Mouse (Mus musculus): ENCODE data around the gene Terf2ip. TPM values are rescaled to one million over a fixed set of nuclear protein-coding genes. Genes with fewer than 3 reads are reported as not detected.

The Terf2ip gene
- total and polyA plus RNA-seq, 2 experiments from 2014 or later, result 55.5 to 74.9 TPM

DNA sequence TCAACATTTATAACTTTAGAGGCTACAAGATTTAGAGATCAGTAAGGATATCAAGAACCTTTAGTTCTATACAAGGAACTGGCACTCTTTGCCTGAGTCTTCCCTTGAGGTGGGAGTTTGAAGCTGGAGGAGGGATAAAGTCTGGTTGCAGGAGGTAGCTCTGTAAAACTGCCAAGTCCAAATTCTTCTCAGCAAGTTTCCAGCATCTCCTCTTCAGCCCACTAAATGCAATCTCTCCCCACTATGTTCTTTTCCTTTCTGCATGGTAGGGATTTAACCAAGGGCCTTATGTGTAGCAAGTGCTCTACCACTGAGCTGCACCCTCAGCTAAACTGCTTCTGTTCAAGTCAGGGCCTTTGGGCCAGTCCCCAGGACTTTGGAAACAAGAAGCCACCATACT, 43.3 kb downstream of the Terf2ip start:
- H3K4me3 ChIP-seq (ENCODE audit: low read depth, low read length), result no peak overlapping the region
- H3K4me2 ChIP-seq (ENCODE audit: low read depth, low read length, poor library complexity, severe bottlenecking), result no peak overlapping the region
- no peak for DNase-seq (ENCODE audit: low spot score)
- no peaks in the 10 kb centered on the region for H3K27me3 ChIP-seq (ENCODE audit: insufficient read depth, low read length)
- H3K9ac ChIP-seq (replicated peaks; ENCODE audit: low read length, poor library complexity, severe bottlenecking), result no peak overlapping the region
- no peaks in the 10 kb centered on the region for H3K9me3 ChIP-seq (ENCODE audit: low read length)
- TF ChIP-seq CTCF (IDR thresholded peaks at IDR 0.05), result no peak
- H3K27ac ChIP-seq (ENCODE audit: low read depth, low read length), result no peak overlapping the region
- no peak for ATAC-seq (ENCODE audit: low FRiP score)
- no peaks in the 10 kb centered on the region for H3K36me3 ChIP-seq (ENCODE audit: insufficient read depth, low read length)
- no peaks in the 10 kb centered on the region for H3K4me1 ChIP-seq (ENCODE audit: insufficient read depth, low read length)

DNA sequence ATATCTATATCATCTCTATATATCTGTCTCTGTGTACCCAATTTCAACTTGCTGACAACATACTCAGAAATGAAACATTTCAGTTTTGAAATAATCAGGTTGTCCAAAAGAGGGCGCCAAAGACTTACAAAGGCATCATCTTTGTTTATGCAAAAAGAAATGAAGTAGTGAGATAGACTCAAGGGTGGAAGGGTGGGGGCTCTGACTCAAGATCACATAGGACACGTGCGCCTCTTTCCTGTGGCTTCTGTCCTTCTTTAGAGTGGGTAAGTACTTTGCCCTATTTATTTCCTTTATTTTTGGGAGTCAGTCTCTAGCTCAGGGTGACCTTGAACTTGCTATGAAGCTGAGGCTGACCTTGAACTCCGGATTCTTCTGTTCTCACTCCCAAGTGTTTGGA, 50.2 kb downstream of the Terf2ip start:
- no peak overlapping the region for H3K4me2 ChIP-seq (ENCODE audit: low read depth, low read length, poor library complexity, severe bottlenecking)

More for the DNA sequence above, 50.2 kb downstream of the Terf2ip start:
- Histone ChIP-seq H3K27me3 (ENCODE audit: insufficient read depth, low read length) (no peaks in the 10 kb centered on the region), H3K9me3 (ENCODE audit: low read length) (no peaks in the 10 kb centered on the region), H3K9ac (replicated peaks; ENCODE audit: low read length, poor library complexity, severe bottlenecking) (no peak overlapping the region), H3K4me1 (ENCODE audit: insufficient read depth, low read length) (no peaks in the 10 kb centered on the region), H3K27ac (ENCODE audit: low read depth, low read length) (no peak overlapping the region), H3K36me3 (ENCODE audit: insufficient read depth, low read length) (no peaks in the 10 kb centered on the region), H3K4me3 (ENCODE audit: low read depth, low read length) (no peak overlapping the region)
- peak; percentile 94 for TF ChIP-seq CTCF (IDR thresholded peaks at IDR 0.05)
- ATAC-seq (ENCODE audit: low FRiP score) (no peak), DNase-seq (ENCODE audit: low spot score) (peak; percentile 82)
- WGBS, result 30% methylated on average over 4 of the region's 4 CpGs

Other genes with a start within 250 kb of the Terf2ip start
- gene Cfdp1, start 157.1 kb upstream of the Terf2ip start, total RNA-seq (2014; rRNA removed), result 61.3 and 63.1 TPM in 2 replicates
- gene Cfdp1, start 157.1 kb upstream of the Terf2ip start, polyA plus RNA-seq (2015; fragmentation: Nextera tagmentation; extraction: Ambion mirVana), result 196 and 197 TPM in 2 replicates
- gene Tmem170, start 134.6 kb upstream of the Terf2ip start, total RNA-seq (2014; rRNA removed), result 3.6 TPM in 2 replicates
- gene Tmem170, start 134.6 kb upstream of the Terf2ip start, polyA plus RNA-seq (2015; fragmentation: Nextera tagmentation; extraction: Ambion mirVana), result 2.1 and 2.7 TPM in 2 replicates
- 2.9 and 5.2 TPM in 2 replicates for gene Chst5, start 101.0 kb upstream of the Terf2ip start, total RNA-seq (2014; rRNA removed)
- gene Chst5, start 101.0 kb upstream of the Terf2ip start, polyA plus RNA-seq (2015; fragmentation: Nextera tagmentation; extraction: Ambion mirVana), result 3.4 and 3.6 TPM in 2 replicates
- 21.3 and 23.7 TPM in 2 replicates for gene Tmem231, start 77.5 kb upstream of the Terf2ip start, total RNA-seq (2014; rRNA removed)
- gene Tmem231, start 77.5 kb upstream of the Terf2ip start, polyA plus RNA-seq (2015; fragmentation: Nextera tagmentation; extraction: Ambion mirVana), result 17.3 and 18.7 TPM in 2 replicates
- 117 and 121 TPM in 2 replicates for gene Gabarapl2, start 70.7 kb upstream of the Terf2ip start, total RNA-seq (2014; rRNA removed)
- 459 and 469 TPM in 2 replicates for gene Gabarapl2, start 70.7 kb upstream of the Terf2ip start, polyA plus RNA-seq (2015; fragmentation: Nextera tagmentation; extraction: Ambion mirVana)
- 3.4 and 5.2 TPM in 2 replicates for gene Adat1, start 19.1 kb upstream of the Terf2ip start, total RNA-seq (2014; rRNA removed)
- 3.8 and 4.7 TPM in 2 replicates for gene Adat1, start 19.1 kb upstream of the Terf2ip start, polyA plus RNA-seq (2015; fragmentation: Nextera tagmentation; extraction: Ambion mirVana)
- 88.6 and 106 TPM in 2 replicates for gene Kars, start 75 bp upstream of the Terf2ip start, total RNA-seq (2014; rRNA removed)
- gene Kars, start 75 bp upstream of the Terf2ip start, polyA plus RNA-seq (2015; fragmentation: Nextera tagmentation; extraction: Ambion mirVana), result 160 and 163 TPM in 2 replicates
- not detected in 2 replicates for gene Gm6793, start 3.6 kb downstream of the Terf2ip start, total RNA-seq (2014; rRNA removed)
- 0.36 and 0.99 TPM in 2 replicates for gene Gm6793, start 3.6 kb downstream of the Terf2ip start, polyA plus RNA-seq (2015; fragmentation: Nextera tagmentation; extraction: Ambion mirVana)